Mouse (Mus musculus) urinary bladder, postnatal 4 days (tissue): ENCODE data around the gene Crlf3.

ENCODE experiments used
- DNase-seq, 2 experiments: peaks; one replicate each; pipeline ENCODE4 v3.0.0; 2021 to 2022; ENCODE audit warnings: low spot score in 2 of 2

The Crlf3 gene

DNA sequence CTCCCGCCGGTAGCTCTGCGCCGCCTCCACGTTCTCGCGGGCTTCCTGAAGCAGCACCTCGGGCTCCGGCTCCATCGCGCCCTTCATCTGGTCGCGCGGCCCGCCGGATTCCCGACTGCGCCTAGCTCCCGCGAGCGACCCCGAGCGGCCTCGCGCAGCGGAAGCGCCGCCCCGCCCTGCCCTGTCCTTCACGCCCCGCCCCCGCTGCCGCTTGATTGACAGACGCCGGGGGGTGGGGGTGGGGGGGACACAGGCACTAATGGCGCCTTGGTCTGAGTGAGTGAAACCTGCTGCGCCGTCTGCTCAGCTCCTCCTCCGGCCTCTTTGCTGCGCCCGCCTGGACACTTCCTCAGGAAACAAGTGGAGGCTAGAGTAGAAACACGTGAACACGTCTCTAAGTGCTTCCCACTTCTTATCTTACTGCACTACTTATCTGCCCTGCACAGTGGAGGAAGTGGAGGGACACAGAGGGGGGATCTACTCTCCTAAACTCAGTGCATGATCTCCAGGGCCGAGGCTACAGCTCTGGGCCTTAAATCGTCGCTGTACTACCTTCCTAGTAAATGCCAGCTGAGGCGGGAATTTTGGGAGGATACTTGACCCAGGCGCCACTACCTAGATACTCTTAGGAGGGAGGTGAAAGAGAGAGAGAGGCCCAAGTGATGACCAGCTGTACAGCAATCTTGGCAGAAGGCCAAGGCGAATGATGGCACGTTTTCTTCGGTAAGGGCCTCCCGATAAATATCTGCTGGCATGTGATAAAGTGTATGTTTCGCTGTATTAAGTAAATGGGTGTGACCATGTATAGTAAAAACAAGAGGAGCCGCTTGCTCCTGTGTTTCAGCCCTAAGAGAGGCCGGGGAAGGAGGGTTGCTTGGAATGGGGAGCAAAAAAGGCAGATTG, at the start of gene Crlf3:
TSS of gene Crlf3 (minus strand) at position 166 of the 903 bp plus-strand sequence.
- DNase-seq, result peak; percentile 92 to 94

DNA sequence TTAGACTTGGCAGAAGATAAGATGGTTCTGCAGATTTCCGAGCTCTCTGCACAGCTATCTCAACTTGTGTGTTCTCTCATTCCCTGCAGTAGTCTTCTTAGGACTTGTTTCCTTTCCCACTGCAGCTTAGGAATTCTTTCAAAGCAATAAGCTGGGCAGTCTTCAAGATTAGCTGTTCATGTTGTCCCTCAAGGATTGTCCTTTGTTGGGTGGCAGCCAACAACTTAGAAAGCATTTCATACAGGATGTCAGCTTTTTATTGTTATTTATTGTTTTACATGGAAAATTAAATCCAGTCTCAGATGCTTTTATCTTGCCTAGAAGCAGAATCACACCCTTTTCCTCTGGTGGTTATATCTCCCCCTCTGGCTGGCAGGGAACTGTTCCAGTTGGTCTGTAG, 35.6 kb upstream of the Crlf3 start:
- no peak for DNase-seq

DNA sequence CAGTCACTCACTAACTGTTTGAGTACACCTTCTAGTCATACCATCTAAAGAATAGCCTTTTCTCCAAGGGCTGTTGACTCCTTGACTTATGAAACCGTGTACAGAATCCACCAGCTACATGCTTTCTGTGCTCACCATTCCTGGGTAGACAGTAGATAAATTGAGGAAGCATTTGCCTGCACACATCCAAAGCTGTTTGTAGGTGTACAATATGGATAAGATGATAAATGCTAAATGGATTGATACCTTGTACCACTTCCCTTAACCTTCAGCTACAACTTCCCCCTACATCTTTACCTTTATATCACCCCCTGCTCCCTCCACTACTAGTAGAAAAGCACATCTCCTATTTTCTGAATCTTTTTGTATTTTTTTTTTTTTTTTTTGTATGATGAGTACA, 23.6 kb upstream of the Crlf3 start:
- DNase-seq, result no peak

DNA sequence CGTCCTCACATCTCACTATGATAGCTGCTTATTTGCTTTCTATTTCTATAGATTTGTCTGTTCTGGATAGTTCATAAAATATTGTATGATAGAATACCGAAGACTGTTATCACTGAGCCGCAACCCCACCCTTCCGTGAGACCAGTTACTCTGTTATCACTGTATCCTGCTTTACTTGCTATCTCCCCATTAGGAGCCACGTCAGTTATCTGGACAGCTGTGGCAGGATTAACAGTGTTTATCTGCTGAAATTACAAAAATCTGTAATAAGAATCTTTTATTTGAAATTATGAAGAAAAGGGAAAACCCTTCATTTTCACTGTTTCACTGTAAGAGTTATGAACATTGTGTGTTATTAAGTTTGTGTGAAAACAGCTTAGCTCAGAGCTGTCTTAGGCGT, 20.5 kb upstream of the Crlf3 start:
- DNase-seq, result no peak

DNA sequence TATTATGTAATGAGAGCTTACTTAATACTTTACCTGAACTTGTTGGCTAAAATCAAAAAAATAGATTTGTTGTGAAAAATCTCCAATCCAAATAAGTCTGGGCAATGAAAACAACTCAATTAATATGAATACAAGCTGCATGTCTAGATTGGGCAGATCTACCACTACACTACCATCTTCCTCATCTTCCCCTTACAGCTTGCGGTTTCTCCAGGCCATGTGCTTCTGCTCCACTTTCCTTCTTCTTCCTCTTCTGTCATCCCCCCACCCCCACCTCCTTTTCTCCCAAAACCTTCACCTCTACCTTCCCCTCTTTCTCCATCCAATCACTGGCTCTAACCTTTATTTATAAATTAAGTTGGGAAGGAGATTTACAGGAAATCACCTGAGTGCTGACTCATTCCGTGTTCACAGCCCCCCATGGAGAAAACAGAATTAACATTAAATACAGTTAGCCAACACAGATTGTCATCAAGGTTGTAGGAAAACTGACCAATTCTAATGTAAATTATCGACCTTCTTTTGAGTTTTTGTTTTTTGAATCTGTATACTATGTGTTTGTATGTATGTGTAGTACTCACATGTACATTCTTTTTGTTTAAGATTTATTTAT, 17.8 kb upstream of the Crlf3 start:
- DNase-seq, result no peak

DNA sequence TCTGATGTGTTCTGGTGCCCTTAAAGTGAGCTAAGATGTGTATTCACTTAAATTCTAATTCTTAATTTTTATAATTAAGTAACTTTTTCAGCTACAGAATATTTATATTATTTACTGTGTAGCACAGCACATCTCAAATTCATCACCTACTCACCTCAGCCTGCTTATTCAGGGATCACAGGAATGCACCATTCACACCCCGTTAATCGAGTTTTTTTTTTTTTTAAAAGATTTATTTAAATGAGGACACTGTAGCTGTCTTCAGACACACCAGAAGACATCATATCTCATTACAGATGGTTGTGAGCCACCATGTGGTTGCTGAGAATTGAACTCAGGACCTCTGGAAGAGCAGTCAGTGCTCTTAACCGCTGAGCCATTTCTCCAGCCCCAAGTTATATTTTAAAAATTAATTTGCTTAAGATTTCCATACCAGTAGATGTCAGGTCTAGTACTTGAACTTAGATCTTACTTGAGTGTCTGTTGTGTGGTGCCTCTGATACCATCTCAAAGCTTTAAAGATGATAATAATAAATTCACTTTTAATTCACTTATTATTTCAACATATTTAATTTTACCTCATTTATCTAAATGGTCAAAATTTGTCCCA, 9.9 kb upstream of the Crlf3 start:
- DNase-seq, result no peak

DNA sequence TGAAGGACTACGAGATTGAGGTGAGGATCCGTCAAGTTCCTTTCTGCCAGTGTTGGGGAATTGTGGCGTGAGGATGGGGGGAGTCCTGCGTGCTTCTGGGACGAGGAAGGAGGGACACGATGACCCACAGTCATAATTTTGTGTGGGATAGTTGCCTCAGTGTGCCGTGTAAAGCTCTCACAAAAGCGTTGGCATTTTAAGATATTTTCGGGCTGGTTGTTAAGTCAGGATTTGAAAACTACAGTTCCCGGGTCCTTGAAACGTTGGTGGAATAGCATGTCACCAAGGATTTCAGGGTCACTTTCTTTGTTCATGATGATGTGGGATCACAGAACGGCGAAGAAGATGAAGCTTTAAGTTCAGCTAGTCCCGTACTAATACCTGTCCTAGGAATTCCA, 9.0 kb upstream of the Crlf3 start:
- no peak for DNase-seq

DNA sequence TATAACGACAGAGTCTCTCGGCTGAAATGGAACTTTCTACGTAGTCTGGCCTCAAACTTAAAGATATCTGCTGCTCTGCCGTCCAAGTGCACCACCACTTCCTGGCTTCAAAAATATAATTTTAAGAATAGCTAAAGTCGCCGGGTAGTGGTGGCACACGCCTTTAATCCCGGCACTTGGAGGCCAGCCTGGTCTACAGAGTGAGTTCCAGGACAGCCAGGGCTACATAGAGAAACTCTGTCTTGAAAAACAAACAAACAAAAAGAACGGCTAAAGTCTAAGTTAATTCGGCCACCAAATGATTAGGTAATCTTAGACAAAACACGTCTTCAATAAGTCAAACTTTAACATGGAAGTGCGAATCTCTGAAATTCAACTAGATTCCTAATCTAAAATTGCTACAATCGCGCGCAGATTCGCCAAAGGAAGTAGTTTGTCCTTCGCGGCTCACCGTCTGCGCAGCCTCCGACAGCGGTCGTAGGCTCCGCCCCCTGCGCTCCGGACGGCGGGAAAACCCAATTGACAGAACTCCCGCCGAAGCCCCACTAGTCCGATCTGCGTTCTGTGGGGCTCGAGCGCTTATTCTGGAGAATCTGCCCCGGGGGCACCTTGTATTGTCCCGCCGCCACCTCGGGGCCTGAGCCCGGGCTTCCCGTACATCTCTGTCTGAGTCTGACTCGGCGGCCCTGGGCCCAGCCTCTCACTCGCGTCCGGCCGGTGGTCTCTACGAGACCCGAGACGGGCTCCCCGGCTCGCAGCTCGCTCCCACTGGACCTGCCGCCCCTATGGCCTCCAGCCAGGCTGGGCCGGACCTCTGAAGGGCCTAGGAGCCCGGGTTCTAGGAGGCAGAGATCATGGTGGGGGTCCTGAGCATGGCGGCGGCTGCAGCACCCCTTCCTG, 8.4 kb upstream of the Crlf3 start, which contains the start of gene Atad5:
TSS of gene Atad5 (plus strand) at position 484 of the 900 bp plus-strand sequence.
- peak; percentile 82 to 92 for DNase-seq

DNA sequence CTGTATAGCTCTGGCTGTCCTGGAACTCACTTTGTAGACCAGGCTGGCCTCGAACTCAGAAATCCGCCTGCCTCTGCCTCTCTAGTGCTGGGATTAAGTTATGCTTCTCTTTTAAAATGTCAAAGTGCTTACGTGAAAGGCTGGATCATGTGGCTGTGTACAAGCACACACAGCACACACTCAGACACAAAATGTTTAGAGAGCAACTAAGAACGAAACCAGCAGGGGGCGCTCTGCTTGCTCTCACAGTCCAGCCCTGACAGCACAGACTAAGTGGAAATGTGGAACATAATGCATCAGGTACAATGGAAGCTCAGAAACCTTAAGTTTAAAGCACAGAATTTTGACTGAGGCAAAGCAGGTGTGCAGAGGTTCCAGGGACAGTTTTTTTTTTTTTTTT, 6.1 kb upstream of the Crlf3 start:
- peak; percentile 58 to 81 for DNase-seq

DNA sequence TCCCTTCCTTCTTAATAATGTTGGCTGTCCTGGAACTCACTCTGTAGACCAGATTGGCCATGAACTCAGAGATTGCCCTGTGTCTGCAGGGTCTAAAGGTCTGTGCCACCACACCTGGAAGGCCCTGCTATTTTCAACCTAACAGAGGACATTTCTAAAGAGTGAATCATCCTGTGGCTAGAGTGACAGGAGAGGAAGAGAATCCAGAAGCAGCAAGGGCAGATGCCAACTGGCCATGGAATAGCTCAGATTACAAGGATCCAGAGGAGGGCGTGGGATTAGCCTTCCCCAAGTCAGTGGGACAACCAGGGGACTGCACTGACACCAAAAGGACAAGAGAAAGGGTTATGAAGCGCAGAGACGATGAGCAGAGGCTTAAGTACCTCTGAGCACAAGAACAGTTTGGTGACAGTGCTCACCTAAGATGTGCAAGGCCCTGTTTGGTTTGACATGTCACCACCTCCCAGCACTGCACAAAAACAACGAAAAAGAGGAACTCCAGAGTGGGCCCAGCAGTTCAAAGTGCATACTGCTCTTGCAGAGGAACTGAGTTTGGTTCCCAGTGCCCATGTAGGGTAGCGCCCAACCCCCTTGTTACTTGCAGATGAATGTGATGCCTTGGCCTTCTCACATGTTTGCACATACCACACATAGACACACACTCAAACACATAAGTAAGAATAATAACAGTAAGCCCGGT, 4.7 kb upstream of the Crlf3 start:
- DNase-seq, result no peak

DNA sequence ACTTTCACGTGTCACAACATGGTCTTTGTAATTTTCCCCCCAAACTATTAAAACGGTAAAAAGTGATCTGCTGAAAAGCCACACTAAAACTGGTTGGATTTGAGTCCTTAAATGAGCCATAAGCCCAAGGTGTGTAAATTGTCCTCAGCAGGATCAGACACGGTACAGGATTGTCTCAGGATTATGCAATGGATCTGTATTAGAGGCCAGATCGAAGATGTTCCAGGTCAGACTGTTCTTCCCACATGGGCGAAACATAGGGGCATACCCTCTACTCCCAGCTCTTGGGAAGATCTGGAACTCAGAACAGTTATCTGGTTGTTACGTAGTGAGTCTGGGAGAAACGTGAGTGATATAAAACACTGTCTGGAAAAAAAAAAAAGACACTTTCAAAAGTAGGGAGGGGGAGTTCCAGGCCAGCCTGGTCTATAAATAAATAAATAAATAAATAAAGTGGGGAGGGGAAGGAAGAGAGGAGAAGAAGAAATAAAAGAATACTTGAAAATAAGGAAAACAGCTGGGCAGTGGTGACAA, 1.1 kb upstream of the Crlf3 start:
- no peak for DNase-seq

DNA sequence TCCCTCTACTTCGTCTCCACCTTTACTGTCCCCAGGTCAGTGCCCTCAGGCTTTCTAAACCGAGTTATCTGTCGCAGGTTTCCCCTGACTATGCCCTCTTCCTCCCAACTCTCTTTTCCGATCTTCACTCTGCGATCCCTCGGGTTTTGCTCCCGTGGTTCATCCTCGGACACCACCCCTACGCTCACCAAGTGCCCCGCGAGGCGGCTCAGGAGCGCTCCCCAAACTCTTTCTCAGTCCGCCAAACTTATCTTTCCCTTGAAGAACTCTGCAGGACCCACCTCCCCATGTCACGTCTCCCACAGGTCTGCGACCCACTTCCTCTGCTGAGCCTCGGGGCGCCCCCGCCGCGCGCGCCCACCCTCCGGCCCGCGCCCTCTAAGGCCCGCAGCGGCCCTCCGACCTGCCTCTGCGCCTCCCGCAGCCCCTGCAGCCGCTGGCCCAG, 388 bp downstream of the Crlf3 start:
- DNase-seq, result no peak

DNA sequence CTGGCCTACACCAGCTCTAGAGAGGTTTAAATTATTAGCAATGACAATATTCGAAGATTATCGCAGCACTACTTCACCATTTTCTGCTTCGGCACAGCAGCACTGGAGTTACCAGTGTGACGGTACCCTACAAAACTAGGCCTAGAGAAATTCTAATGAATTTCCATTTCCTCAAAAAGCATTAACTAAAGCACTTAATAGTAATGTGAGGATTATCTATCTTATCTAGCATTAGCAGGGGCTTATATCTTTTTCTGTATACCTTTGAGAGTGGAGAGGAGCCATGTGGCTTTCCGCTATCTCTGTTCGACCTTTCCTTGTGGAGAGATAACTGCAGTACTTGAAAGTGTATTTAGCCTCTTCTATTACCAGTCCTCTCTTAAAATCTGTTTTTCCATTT, 1.0 kb downstream of the Crlf3 start:
- DNase-seq, result no peak

DNA sequence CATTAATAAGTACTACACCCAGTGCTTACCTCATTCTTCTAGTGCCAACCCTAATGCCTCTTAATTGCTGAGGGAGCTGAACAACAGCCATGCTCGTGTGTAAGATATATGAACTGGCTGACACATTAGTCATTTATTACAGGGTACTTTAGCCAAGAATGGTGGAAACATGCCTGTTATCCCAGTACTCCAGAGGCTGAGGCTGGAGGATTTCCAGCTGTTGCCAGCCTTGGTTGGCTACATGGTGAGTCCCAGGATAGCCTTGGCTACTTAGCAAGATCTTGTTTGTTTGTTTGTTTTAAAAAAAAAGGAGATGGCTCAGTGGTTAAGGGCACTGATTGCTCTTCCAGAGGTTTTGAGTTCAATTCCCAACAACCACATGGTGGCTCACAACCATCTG, 2.0 kb downstream of the Crlf3 start:
- no peak for DNase-seq

DNA sequence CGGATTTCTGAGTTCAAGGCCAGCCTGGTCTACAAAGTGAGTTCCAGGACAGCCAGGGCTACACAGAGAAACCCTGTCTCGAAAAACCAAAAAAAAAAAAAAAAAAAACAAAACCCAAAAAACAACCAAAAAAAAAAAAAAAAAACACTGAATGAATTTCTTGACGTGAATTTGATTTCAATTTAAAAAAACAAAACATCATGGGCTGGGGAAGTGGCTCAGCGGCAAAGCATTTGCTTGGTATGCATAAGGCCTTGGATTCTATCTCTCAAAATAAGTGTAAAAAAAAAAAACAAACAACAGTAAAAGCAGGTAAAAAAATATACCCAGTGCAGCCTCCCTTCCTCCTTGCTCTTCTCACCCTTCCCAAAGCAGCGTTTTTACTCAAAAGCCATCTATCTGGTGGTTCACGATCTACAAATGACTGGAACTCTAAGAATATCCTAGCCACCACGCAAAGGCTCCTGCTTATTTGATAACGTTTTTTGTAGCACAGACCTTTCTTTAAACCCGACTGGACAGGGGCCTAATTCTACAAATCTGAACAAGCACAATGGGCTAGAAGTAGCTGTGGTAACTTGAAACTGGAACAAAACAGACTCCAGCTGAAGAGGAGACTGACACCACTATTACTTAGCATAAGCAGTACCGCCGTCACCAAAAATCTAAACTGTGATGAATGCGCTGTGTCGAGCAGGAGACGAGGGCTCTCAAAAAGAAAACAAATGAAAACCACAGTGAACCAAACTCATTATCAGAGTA, 2.8 kb downstream of the Crlf3 start:
- no peak for DNase-seq

DNA sequence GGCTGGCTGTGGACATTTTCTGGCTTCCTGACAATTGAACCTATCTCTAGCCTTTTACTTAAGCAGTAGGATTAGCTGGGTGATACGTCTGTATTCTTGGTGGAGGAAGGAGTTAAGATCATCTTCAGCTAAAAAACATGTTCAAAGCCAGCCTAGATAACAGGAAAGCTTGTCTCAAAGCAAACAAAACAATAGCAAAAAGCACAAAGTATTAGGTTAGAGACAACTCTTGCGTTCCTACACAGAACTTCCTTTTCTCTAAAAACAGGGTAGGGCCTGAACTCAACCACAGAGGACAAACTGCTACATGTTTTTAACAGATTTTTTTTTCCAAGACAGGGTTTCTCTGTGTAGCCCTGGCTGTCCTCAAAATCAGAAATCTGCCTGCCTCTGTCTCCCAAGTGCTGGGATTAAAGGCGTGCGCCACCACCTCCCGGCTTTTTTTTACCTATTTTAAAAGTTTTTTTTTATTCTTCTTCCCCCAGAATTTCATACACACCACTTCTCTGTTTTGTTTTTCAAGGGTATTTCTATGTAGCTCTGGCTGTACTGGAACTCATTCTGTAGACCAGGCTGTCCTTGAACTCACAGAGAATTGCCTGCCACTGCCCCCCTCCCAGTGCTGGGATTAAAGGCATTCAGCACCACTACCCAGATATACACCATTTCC, 5.0 kb downstream of the Crlf3 start:
- no peak for DNase-seq

DNA sequence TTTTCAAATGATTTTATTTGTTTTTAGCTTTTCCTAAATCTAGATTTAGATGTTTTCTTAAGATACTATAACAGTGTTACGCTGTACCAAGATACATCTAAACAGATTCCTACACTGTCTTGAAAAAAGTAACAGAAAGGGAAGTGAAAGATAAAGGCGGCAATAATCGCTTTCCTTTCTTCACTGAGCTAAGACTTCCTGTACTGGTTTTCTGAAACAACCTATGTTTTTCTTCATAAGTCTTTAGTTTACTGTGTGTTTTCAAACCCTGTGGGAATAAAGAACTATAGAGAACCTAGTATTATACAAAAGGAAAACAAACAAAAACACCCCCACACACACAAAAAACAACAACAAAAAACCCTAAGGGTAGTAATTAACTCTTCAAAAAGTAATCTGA, 8.4 kb downstream of the Crlf3 start:
- no peak for DNase-seq

DNA sequence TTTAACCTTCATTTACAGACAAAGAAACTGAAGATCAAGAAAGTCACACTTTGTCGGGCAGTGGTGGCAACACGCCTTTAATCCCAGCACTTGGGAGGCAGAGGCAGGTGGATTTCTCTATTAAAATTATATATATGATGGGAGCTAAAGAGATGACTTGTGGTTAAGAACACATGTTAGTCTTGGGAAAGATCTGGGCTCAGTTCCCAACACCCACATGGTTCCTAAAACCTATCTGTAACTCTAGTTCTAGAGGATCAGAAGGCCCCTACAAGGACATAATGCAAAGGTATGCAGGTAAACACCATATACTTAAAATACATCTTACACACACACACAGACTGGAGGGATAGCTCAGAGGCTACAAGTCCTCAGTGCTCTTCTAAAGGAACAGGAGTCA, 9.8 kb downstream of the Crlf3 start:
- DNase-seq, result no peak

DNA sequence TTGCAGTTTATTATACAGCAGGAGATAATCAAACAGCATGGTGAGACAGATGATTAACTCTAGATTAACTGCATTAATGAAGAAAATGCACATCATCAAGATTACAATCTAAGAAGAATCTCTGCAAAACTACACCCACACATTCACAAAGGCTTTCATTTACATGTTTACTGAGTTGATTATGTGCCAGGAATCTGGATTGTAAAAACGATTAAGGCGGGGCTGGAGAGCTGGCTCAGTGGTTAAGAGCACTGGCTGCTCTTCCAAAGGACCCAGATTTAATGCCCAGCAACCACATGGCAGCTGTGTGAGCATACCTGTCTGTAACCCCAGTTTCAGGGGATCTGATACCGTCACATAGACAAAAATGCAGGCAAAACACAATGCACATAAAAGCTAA, 11.0 kb downstream of the Crlf3 start:
- no peak for DNase-seq

DNA sequence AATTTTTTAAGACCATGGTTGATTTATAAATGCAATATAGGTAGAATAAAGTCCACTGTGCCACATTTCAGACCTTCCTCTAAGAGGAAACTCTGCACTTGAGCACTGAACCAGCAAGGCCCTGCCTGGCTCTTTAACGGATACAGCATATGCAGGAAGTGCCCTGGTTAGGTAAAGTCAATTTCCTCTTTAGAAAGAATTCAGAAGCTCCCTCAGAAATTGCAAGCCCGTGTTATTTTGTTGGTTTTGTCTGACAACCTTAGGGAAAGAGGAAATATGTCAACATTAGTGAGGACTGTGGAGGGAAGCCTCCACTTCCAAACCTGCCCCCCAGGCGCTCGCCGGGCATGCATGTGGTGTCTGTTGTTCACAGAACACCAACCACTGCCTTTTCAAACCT, 13.2 kb downstream of the Crlf3 start:
- no peak for DNase-seq
